Mouse (Mus musculus) forebrain, postnatal 0 days (tissue): ENCODE data around the gene Wdr73. TPM values are rescaled to one million over a fixed set of nuclear protein-coding genes. Genes with fewer than 3 reads are reported as not detected.

Experiments
- ATAC-seq: fragments of 200-750 bp; cut with Nextera tagmentation; 2 replicates; pipeline ENCODE4 v1.8.0; 2017; ENCODE audit warnings: mild to moderate bottlenecking, moderate library complexity
- DNase-seq: peaks from one replicate; pipeline ENCODE4 v3.0.0-alpha.2; 2015
- H3K27ac ChIP-seq: fragments of 300-500 bp; sonication (generic); 2 replicates; pipeline ENCODE4 v1.5.1; 2014; ENCODE audit warnings: low read depth, mild to moderate bottlenecking, antibody characterized with exemption, low read length, moderate library complexity, mixed read lengths
- H3K27me3 ChIP-seq: fragments of 300-500 bp; sonication (generic); 2 replicates; pipeline ENCODE4 v1.6.1; 2014; ENCODE audit warnings: mild to moderate bottlenecking, low read length, mixed read lengths; ENCODE audit not compliant: insufficient read depth
- H3K36me3 ChIP-seq: fragments of 300-500 bp; sonication (generic); 2 replicates; pipeline ENCODE4 v1.6.1; 2014; ENCODE audit warnings: mild to moderate bottlenecking, moderate library complexity; ENCODE audit not compliant: insufficient read depth
- H3K4me1 ChIP-seq: fragments of 300-500 bp; sonication (generic); 2 replicates; pipeline ENCODE4 v1.6.1; 2014; ENCODE audit warnings: antibody characterized with exemption; ENCODE audit not compliant: insufficient read depth
- H3K4me2 ChIP-seq: fragments of 300-500 bp; sonication (generic); 2 replicates; pipeline ENCODE4 v1.6.1; 2014; ENCODE audit warnings: low read depth, mild to moderate bottlenecking, moderate library complexity
- H3K4me3 ChIP-seq: fragments of 300-500 bp; sonication (generic); 2 replicates; pipeline ENCODE4 v1.5.1; 2014; ENCODE audit warnings: low read depth, low read length, mixed read lengths
- H3K9ac ChIP-seq: fragments of 300-500 bp; sonication (generic); 2 replicates; pipeline ENCODE4 v1.6.1; 2014; ENCODE audit warnings: mild to moderate bottlenecking
- H3K9me3 ChIP-seq: fragments of 300-500 bp; sonication (generic); 2 replicates; pipeline ENCODE4 v1.6.1; 2016; ENCODE audit warnings: low read length
- CTCF ChIP-seq: sonication (generic); IDR thresholded peaks from 2 replicates; pipeline ENCODE4 v1.5.1; 2016; ENCODE audit warnings: antibody characterized with exemption, control low read depth, low read depth
- WGBS: fragments of 180-500 bp; shearing (Covaris S2); extraction: QIAGEN DNeasy Blood & Tissue Kit; methylation state at CpG from one replicate; pipeline ENCODE4 v1.1.7; 2014; 5-methylcytosine and 5-hydroxymethylcytosine counted together
- polyA plus RNA-seq: library from polyadenylated mRNA; unstranded; fragments of >200 nt; fragmentation: Nextera tagmentation; extraction: Ambion mirVana; gene quantifications from 2 replicates; pipeline ENCODE4 v1.2.1, GENCODE M21; 2015
- total RNA-seq: library from RNA; depleted of rRNA; stranded (reverse); fragments of >200 nt; gene quantifications from 2 replicates; pipeline ENCODE4 v1.2.3, GENCODE M21; 2014

Wdr73 gene
- total and polyA plus RNA-seq, 2 experiments from 2014 or later, result 41.2 to 54.0 TPM

- Histone ChIP-seq H3K9ac (no peak overlapping the region), H3K4me3 (no peak overlapping the region), H3K27ac (no peak overlapping the region), H3K9me3 (no peaks in the 10 kb centered on the region), H3K27me3 (no peaks in the 10 kb centered on the region), H3K4me2 (no peak overlapping the region), H3K36me3 (peaks cover 35% of the 10 kb centered on the region), H3K4me1 (no peaks in the 10 kb centered on the region)
- 72% methylated on average over 8 of the region's 8 CpGs for WGBS
- DNase-seq (no peak), ATAC-seq (no peak)
- TF ChIP-seq CTCF, result no peak
Observed at GRCm38 (mm10) chr7:80931618-80932207, 30.6 kb upstream of the Wdr73 start.

- ATAC-seq (no peak), DNase-seq (no peak)
- Histone ChIP-seq H3K4me2 (no peak overlapping the region), H3K27ac (no peak overlapping the region), H3K27me3 (no peaks in the 10 kb centered on the region), H3K9ac (no peak overlapping the region), H3K36me3 (peaks cover 46% of the 10 kb centered on the region), H3K4me3 (no peak overlapping the region), H3K4me1 (no peaks in the 10 kb centered on the region), H3K9me3 (no peaks in the 10 kb centered on the region)
- WGBS, result 82% methylated on average over 2 of the region's 2 CpGs
- no peak for TF ChIP-seq CTCF
Observed at GRCm38 (mm10) chr7:80923165-80923564, 22.1 kb upstream of the Wdr73 start.

GRCm38 (mm10) chr7:80919647-80920008, 18.6 kb upstream of the Wdr73 start:
- H3K4me1 ChIP-seq, result no peaks in the 10 kb centered on the region
- no peak for TF ChIP-seq CTCF
- no peaks in the 10 kb centered on the region for H3K27me3 ChIP-seq
- no peaks in the 10 kb centered on the region for H3K9me3 ChIP-seq
- WGBS, result 90% methylated on average over 5 of the region's 5 CpGs
- no peak overlapping the region for H3K4me3 ChIP-seq
- DNase-seq (no peak), ATAC-seq (no peak)
- no peak overlapping the region for H3K27ac ChIP-seq
- no peak overlapping the region for H3K4me2 ChIP-seq
- H3K36me3 ChIP-seq, result peaks cover 55% of the 10 kb centered on the region
- H3K9ac ChIP-seq, result no peak overlapping the region

GRCm38 (mm10) chr7:80918982-80919646, 18.0 kb upstream of the Wdr73 start:
- H3K4me3 ChIP-seq, result no peak overlapping the region
- H3K9me3 ChIP-seq, result no peaks in the 10 kb centered on the region
- H3K4me2 ChIP-seq, result no peak overlapping the region
- DNase-seq (no peak), ATAC-seq (no peak)
- WGBS, result 91% methylated on average over 8 of the region's 8 CpGs
- TF ChIP-seq CTCF, result no peak
- H3K36me3 ChIP-seq, result peaks cover 55% of the 10 kb centered on the region
- H3K27me3 ChIP-seq, result no peaks in the 10 kb centered on the region
- H3K9ac ChIP-seq, result no peak overlapping the region
- H3K4me1 ChIP-seq, result no peaks in the 10 kb centered on the region
- no peak overlapping the region for H3K27ac ChIP-seq

GRCm38 (mm10) chr7:80917916-80918465, 16.9 kb upstream of the Wdr73 start:
- DNase-seq, result no peak
- no peak for TF ChIP-seq CTCF
- no peak overlapping the region for H3K4me2 ChIP-seq
- H3K9ac ChIP-seq, result no peak overlapping the region
- no peaks in the 10 kb centered on the region for H3K4me1 ChIP-seq
- 85% methylated on average over 4 of the region's 4 CpGs for WGBS
- H3K27ac ChIP-seq, result no peak overlapping the region
- H3K9me3 ChIP-seq, result no peaks in the 10 kb centered on the region
- peaks cover 56% of the 10 kb centered on the region for H3K36me3 ChIP-seq
- H3K27me3 ChIP-seq, result no peaks in the 10 kb centered on the region
- ATAC-seq, result no peak
- H3K4me3 ChIP-seq, result no peak overlapping the region

GRCm38 (mm10) chr7:80912496-80912895, 11.4 kb upstream of the Wdr73 start:
- no peak for TF ChIP-seq CTCF
- WGBS, result 88% methylated on average over 8 of the region's 8 CpGs
- H3K27me3 ChIP-seq, result no peaks in the 10 kb centered on the region
- ATAC-seq, result no peak
- H3K27ac ChIP-seq, result no peak overlapping the region
- no peaks in the 10 kb centered on the region for H3K4me1 ChIP-seq
- DNase-seq, result no peak
- no peak overlapping the region for H3K4me3 ChIP-seq
- H3K4me2 ChIP-seq, result no peak overlapping the region
- H3K36me3 ChIP-seq, result peaks cover 70% of the 10 kb centered on the region
- H3K9ac ChIP-seq, result no peak overlapping the region
- H3K9me3 ChIP-seq, result no peaks in the 10 kb centered on the region

- TF ChIP-seq CTCF, result no peak
- no peak overlapping the region for H3K4me3 ChIP-seq
- WGBS, result 75% methylated on average over 7 of the region's 7 CpGs
- DNase-seq, result no peak
- no peaks in the 10 kb centered on the region for H3K27me3 ChIP-seq
- peaks cover 66% of the 10 kb centered on the region for H3K36me3 ChIP-seq
- H3K27ac ChIP-seq, result no peak overlapping the region
- no peak overlapping the region for H3K4me2 ChIP-seq
- H3K9me3 ChIP-seq, result no peaks in the 10 kb centered on the region
- no peak overlapping the region for H3K9ac ChIP-seq
- H3K4me1 ChIP-seq, result no peaks in the 10 kb centered on the region
- no peak for ATAC-seq
Observed at GRCm38 (mm10) chr7:80911053-80911452, 10.0 kb upstream of the Wdr73 start.
